Mouse (Mus musculus) cortical plate, adult 2 months (tissue): Measurements from ENCODE around the gene Drc3.

Source experiments
- CTCF ChIP-seq: fragments of 200-500 bp; IDR thresholded peaks from 2 replicates; pipeline ENCODE4 v1.5.1; 2011; ENCODE audit warnings: mild to moderate bottlenecking, control low read depth, low read length; ENCODE audit not compliant: insufficient read depth; ENCODE audit errors: extremely low read depth
- POLR2A ChIP-seq: fragments of 200-500 bp; IDR thresholded peaks from 2 replicates; pipeline ENCODE4 v1.6.1; 2011; ENCODE audit warnings: mild to moderate bottlenecking, low read length, control low read depth; ENCODE audit not compliant: insufficient read depth; ENCODE audit errors: extremely low read depth

DNA sequence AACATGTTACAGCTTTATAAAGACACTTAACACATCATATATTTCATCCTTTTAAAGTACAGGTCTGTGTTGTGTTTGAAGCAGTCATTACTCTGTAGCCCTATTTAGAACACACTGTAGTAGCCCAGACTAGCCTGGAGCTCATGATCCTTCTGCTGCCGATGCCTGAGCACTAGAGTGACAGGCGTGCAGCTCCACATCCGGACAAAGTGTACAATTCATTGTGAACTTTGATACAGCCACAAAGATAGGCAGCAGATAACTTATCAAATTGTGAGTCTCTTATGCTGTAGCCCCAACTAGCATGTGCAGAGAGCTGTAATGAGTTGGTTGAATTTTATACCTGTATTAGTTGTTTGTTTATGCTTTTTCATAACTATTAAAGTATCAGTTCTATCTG is 74.5 kb downstream of the Drc3 start:
- TF ChIP-seq POLR2A, result no peak
- no peak for TF ChIP-seq CTCF
